Mouse (Mus musculus): ENCODE results near the gene Ptges3. TPM values are rescaled to one million over a fixed set of nuclear protein-coding genes. Genes with fewer than 3 reads are reported as not detected.

The Ptges3 gene
- total RNA-seq, 2 experiments from 2014 or later = 138 to 149 TPM

DNA sequence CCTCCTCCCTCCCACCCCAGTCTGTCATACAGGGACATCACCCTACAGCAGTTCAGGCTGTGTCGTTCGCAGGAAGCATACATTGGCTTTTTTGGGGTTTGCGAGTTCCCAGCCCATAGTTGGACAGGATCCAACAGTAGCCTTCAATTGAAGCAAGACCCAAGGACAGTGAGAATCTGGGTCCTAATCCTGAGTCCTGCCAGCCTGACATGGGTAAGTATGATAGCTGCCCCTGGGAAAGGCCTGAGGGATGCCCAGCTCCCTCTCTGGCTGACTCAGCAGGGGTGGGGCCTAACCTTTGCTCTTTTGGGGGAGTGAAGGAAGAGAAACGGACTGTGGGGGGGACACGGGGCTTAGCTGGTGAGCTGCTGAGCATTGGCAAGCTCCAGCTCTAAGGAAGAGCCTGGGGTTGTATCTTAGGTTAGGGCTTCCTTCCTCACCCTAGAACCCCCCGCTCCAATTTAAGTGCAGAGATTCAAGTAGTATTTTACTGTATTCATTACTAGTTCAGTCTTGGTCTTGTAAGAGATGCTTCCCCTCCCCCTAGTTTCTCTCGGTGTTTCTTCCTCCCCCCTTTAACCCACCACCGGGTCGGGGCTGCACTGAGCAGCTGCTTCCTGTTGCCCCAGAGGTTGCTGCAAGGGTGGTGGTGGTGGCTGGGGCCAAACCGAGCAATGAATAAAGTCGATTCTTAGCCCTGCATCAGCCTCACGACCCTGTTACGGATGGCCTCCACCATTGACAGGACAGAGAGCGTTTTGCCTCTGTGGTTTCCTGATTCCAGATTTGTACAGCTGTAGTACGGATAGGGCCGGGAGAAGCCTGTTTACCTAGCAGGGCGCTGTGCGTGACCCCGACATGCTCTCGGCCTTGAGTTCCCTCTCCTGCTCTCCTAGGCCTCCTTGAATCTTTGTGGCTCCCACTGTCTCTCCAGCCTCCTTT lies 33.1 kb downstream of the Ptges3 start, which contains the start of gene Baz2a:
Baz2a (plus strand) TSS at position 14 of the 942 bp plus-strand sequence.
- peak in 1 of 2 experiments; percentile 16 for DNase-seq (ENCODE audit: low spot score in 2 of 2)

DNA sequence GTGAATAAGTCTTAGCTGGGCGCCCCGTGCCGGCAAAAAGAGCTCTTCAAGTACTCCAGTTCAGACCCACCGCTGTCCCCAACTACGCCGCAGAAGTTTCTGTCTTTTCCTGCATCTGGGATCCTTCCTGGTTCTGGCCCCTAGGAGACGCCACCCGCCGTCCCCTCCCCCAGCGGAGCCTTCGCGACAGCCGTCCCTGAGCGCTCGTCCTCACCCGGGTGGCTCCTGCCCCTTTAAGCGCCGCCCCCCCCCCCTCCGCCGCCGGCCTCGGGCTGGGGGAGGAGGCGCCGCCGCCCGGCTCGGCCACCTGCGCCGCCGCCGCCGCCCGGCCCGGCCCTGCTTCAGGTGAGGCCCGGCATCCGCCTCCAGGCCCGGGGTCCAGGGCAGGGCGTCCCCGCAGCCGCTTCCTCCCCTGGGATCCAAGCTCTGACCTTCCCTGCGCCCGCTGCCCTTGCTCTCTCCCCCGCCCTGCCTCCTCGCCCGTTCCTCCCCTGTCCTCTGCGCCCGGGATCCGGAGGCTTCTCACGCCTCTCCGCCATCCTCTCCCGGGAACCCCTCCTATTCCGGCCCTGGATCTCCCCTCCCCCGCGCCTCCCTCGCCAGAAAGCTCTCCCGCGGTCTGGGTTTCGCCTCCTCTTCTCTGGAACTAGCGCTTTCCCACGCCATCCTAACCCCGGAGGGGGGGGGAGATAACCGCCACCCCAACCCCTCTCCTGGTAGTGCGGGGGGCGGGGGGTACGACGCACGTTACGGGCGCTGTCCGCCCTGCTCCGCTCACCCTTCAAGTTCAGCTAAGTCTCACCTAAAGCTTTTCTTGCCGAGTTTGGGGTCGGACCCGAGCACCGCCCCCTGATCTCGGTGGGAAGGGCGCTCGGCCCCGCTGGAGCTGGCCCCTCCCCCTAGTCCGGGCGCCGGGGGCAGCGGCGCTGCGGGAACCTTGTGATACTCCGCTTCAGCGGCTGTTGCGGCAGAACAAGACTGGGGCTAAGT lies 34.0 kb downstream of the Ptges3 start:
- peak; percentile 67 to 71 for DNase-seq (ENCODE audit: low spot score in 2 of 2)

DNA sequence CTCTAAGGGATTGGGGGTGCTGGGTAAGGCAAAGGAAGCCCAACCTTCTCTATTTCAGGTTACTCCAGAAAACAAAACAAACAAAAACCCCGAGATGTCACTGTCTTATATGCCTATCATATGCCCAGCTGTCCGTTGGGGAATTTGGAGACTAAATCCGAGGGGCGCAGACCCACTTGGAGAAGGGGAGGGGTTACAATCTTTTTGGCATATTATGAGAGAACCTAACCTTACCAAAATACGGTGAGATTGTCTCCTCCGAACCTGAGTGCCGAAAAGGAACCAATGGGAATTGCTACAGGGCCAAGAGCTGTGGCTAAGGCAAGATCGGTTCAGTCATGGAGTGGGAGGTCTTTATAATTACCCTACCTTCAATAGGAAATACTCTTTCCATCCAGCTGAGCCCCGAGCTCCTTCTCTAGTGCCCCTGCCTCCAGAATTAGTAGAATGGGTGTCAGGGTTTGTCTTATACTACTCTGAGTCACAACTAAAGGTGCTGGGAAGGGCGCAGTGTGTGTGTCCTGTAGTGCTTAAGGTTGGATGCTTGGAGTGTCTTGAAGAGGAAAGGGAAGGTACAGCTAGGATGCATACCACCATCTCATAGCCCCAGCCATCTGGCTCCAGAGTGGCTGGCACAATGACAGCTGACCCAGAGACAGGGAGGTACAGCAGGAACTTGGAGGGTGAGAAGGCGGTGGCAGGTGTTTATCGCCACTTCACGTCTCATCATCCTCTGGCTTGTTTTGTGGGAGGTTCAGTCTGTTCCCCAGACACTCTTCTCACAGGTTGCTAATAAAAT lies 34.9 kb downstream of the Ptges3 start:
- DNase-seq (ENCODE audit: low spot score in 2 of 2) = no peak

DNA sequence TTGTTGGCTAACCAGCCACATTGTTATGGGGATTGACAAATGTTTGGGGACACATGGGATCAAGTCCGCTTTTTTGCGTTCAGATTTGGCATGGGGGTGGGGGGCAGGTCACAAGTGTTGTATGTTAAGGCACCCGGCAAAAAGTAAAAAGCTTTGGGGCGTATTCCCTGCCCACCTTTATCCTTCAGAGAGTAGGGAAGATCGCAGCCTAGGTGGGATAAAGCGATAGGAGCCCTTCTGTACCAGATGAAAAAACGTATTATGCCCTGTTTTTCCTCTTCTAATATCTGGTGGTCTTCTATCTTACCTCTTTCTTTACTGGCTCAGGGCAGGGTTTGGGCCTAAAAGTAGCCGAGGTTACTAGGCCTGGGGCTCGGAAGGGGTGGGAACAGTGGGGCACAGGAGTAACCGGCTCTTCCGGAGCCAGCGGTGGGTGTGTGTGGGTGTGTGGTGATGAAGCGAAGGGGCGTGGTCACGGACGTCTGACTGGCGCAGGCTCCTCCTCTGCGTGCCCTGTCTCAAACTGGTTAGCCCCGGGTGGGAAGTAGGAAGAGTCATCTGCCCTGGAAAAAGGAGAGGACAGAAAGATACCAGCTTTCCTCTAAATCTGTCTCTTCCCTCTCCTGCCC lies 35.7 kb downstream of the Ptges3 start:
- DNase-seq (ENCODE audit: low spot score in 2 of 2) = peak; percentile 21 to 63

DNA sequence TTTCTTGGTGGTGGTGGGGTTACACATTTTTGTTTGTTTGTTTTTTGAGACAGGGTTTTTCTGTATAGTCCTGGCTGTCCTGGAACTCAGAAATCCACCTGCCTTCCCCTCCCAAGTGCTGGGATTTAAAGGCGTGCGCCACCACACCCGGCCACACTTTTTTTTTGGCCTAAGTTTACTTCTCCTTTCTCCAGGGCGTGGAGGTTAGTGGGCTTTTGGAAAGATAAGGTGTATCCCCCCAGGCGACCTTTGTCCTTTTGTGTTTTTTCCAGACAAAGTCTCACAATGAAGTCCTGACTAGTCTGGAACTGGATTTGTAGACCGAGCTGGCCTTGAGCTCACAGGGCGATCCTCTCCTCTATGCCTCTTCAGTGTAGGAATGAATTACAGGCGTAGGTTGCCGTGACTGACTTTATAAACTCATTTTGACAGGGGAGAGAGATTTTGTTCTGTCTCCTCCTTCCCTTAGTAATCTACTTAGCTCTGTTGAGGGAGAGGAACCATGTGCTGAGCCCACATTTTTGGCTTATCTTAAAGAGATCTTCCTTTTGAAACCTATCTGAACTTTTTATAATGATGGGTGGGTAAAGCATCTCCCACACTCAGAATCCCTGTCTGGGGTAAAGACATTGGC lies 36.4 kb downstream of the Ptges3 start:
- DNase-seq (ENCODE audit: low spot score in 2 of 2) = no peak

DNA sequence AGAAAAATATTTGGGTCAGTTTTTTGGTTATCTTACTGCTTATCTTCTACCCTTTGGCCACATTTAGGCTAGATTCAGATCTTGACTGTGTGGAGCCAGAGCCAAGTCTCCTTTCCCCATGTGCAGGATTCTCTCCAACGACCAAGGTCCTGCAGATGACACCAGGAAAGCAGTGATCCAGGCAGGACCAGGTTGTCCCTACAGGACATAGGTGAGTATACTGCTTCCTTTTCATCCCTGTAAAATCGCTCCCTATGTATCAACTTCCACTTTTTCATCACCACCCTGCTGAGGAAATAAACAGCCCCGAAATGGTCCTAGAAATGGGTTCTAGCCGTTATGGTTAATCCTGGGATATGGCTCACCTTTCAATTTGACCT lies 37.5 kb downstream of the Ptges3 start:
- DNase-seq (ENCODE audit: low spot score in 2 of 2) = no peak

DNA sequence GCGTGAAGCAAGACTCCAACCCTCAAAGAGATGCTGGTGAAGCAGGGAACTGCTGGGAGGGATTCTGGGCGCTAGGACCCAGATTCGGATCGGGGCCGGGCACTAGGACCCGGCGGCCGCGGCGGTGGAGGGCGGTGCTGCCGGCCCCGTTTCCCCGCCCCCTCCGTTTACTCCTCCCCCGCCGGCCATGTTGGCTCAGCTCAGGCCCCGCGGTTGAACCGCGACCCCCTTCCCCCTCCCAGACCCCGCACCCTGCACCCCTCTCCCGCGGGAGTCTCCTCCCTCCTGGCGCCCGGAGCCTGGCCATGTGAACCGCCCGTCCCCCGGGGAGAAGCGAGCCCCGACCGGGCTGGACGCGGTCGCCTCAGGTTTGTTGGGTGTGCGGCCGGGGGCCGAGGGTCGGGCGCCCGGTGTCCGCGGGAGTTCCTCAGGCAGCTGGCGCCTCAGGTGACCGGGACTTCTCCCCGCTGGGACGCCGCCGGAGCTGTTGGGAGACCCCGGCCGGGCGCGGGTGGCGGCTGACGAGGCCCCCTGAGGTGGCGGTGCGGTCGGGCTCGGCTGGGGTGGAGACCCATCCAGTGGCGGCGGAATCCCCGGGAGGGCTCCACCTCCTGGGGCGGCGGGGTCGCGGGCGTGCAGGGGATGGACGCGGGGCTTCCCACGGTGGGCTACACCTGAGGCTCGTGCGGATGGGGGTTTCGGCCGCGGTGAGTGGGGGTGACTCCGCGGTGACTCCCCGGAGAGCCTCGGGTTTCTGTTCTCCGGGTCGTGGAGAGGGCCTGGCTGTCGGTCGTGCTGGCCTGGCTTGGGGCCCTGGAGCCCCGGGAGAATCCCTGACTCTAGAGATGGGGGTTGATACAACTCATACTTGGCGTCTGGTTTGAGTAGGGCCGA lies 38.2 kb downstream of the Ptges3 start:
- peak; percentile 70 to 84 for DNase-seq (ENCODE audit: low spot score in 2 of 2)

DNA sequence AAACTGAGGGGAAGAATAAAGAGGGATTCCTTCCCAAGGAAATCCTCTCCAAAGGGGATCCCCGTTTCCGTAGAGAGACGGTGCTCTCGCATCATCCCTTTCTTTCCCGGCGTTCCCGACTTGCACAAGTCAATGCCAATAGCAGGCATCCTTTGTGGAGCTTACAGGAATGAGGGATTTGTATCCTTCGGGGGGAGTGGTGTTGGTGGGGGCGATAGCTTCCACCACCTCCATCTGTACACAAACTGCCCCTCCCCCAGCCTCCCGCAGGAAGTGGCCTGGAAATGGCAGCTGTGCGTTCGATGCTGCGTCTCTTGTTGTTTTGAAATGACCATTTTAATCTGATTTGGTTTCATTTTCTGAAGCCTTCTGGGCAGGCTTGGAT lies 38.8 kb downstream of the Ptges3 start:
- DNase-seq (ENCODE audit: low spot score in 2 of 2) = peak; percentile 50 to 58

DNA sequence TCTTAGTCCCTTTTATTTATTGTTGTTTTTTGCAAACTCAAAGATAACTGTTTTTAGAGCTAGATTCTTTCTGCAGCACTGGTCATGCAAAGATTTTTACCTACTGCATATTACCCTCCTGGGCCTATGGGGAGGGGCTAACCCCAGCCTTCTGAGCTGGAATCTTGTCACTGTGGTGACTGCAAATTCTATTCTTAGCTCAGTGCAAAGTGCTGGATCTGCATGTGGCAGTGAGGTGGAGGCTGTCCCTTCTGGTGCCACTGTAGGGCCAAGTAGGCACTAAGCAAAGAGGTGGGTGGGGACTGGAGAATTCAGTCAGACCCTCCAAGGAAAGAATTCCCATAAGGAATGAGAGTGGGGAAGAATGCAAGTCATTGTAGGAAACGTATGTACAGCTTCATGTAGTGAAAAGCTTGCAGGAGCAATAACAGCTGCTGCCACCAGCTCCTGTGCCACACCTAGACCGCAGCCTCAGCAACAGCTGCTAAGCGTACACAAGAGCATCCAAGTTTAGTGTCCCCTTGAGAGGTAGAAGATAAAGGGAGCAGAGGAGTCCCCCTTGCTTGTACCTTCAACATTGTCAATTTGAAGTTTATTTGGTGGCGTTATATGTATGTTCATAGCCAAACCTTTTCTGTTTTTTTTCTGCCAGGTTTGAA lies 51.5 kb downstream of the Ptges3 start:
- no peak for DNase-seq (ENCODE audit: low spot score in 2 of 2)

DNA sequence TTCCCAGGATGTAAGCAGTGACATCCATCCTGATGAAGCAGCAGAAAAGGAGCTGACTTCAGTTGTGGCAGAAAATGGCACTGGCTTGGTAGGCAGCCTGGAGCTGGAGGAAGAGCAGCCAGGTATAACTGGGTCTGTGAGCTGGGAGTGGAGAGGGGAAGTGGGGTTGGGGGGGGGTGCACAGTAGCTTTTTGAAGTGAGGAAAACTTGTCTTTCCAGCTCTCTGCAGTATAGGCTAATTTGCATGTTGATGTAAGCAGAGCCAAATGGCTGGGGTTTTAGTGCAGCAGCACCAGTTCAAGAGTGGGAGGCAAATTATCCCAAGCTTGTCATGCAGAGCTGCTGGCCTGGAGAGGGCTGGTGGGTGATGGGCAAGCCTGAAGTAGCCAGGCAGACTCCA lies 52.5 kb downstream of the Ptges3 start:
- no peak for DNase-seq (ENCODE audit: low spot score in 2 of 2)

DNA sequence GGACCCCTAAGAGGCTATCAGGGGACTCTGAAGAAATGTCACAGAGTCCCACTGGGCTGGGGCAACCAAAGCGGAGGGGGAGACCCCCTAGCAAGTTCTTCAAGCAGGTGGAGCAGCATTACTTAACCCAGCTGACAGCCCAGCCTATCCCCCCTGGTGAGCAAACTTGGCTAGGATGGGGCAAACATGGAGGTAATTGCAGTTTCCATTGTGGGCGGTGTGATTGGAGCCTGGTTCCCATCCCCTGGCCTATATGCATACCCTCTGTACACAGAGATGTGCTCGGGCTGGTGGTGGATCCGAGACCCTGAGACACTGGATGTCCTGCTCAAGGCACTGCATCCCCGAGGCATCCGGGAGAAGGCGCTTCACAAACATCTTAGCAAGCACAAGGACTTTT lies 65.1 kb downstream of the Ptges3 start:
- DNase-seq (ENCODE audit: low spot score in 2 of 2) = no peak

DNA sequence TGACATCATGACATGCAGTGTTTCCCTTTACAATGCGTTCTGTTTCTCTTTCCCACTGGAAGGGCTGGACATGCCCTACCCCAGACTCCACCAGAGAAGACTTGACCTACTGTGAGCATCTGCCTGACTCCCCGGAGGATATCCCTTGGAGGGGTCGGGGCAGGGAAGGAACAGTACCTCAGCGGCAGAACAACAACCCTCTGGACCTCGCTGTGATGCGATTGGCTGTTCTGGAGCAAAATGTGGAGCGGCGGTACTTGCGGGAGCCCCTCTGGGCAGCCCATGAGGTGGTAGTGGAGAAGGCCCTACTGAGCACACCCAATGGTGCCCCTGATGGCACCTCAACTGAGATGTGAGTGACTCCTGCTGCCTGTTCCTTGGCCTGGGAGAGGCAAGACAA lies 66.1 kb downstream of the Ptges3 start:
- DNase-seq (ENCODE audit: low spot score in 2 of 2) = no peak

DNA sequence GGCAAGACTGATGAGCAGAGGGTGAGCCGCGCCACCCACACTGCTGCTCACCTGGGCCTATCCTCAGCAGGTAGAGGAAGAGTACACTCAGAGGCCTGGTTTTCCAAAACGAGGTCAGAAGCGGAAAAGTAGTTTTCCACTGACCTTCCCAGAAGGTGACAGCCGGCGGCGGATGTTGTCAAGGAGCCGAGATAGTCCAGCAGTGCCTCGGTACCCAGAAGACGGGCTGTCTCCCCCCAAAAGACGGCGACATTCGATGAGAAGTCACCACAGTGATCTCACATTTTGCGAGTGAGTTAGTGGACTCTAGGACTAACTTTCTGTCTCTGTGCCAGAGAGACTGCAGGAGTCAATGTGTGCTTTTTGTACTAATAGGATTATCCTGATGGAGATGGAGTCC lies 67.2 kb downstream of the Ptges3 start:
- no peak for DNase-seq (ENCODE audit: low spot score in 2 of 2)

Small RNAs within 50 kb of the gene (microRNA-seq; reads per million reads assigned to microRNA genes)
- gene Mir677 = 25.3 to 56.9 reads per million in 2 experiments

Other genes starting within 250 kb of the Ptges3 start
- gene Rdh19, start 209.0 kb upstream of the Ptges3 start, total RNA-seq (2021) = not detected
- gene Rdh16f2, start 192.5 kb upstream of the Ptges3 start, total RNA-seq (2021) = not detected
- not detected for gene Rdh7, start 170.1 kb upstream of the Ptges3 start, total RNA-seq (2021)
- gene Sdr9c7, start 160.4 kb upstream of the Ptges3 start, total RNA-seq (2021) = under 1 TPM in 1 of 2 experiments, not detected in 1; 0.12 TPM
- not detected for gene Hsd17b6, start 51.3 kb upstream of the Ptges3 start, total RNA-seq (2021)
- 1 to 10 TPM; 5.4 to 6.6 TPM for gene Prim1, start 43.8 kb upstream of the Ptges3 start, total RNA-seq (2021)
- 100 to 1,000 TPM; 321 to 339 TPM for gene Naca, start 23.4 kb upstream of the Ptges3 start, total RNA-seq (2021)
- gene Atp5b, start 24.3 kb downstream of the Ptges3 start, total RNA-seq (2021) = 1,000 to 10,000 TPM; 1,880 to 1,915 TPM
- gene Baz2a, start 32.6 kb downstream of the Ptges3 start, total RNA-seq (2021) = 10 to 100 TPM; 35.1 to 36.8 TPM
- gene Rbms2, start 121.3 kb downstream of the Ptges3 start, total RNA-seq (2021) = 10 to 100 TPM; 13.4 to 14.6 TPM
- gene Gls2, start 135.5 kb downstream of the Ptges3 start, total RNA-seq (2021) = 10 to 100 TPM; 14.2 to 18.4 TPM
- 10 to 100 TPM; 11.1 to 11.5 TPM for gene Spryd4, start 152.9 kb downstream of the Ptges3 start, total RNA-seq (2021)
- gene Mip, start 166.9 kb downstream of the Ptges3 start, total RNA-seq (2021) = not detected
- 1 to 10 TPM; 4.1 to 7.6 TPM for gene Timeless, start 173.1 kb downstream of the Ptges3 start, total RNA-seq (2021)
- gene Apon, start 195.1 kb downstream of the Ptges3 start, total RNA-seq (2021) = not detected
- gene Apof, start 209.7 kb downstream of the Ptges3 start, total RNA-seq (2021) = not detected
- 10 to 100 TPM; 29.2 to 30.3 TPM for gene Stat2, start 211.6 kb downstream of the Ptges3 start, total RNA-seq (2021)
- gene Il23a, start 239.8 kb downstream of the Ptges3 start, total RNA-seq (2021) = 1 to 10 TPM; 2.4 to 3.2 TPM
- gene Pan2, start 244.4 kb downstream of the Ptges3 start, total RNA-seq (2021) = 10 to 100 TPM; 15.1 to 15.4 TPM